Mouse (Mus musculus): ENCODE data around the gene Masp2. TPM values are rescaled to one million over a fixed set of nuclear protein-coding genes. Genes with fewer than 3 reads are reported as not detected.

The Masp2 gene
- 0.25 TPM in 1 of 2 replicates, not detected in the other for polyA plus RNA-seq (2015; fragmentation: Nextera tagmentation; extraction: Ambion mirVana)

DNA sequence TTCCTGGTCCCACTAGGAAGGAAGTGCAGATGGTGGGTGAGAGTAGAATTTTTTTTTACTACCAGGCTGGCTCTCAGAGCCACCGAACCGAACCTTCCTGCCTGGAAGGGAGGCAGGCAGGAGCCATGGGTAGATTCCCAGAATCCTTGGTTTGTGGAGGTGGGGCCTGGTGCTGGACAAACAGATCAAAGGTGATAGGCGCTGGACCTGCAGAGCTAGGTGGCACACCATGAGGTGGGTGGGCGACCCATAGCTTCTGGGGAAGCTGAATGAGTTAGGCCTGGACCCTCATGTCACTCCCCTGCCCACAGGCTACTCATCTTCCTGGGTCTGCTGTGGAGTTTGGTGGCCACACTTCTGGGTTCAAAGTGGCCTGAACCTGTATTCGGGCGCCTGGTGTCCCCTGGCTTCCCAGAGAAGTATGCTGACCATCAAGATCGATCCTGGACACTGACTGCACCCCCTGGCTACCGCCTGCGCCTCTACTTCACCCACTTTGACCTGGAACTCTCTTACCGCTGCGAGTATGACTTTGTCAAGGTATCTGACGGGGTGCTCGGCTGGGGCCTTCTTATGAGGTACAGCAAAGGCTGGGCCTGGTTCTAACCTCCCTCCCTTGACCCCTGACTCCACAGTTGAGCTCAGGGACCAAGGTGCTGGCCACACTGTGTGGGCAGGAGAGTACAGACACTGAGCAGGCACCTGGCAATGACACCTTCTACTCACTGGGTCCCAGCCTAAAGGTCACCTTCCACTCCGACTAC is at the start of gene Masp2:
Gene Masp2 (plus strand): TSS at position 198 of the 764 bp plus-strand sequence.

DNA sequence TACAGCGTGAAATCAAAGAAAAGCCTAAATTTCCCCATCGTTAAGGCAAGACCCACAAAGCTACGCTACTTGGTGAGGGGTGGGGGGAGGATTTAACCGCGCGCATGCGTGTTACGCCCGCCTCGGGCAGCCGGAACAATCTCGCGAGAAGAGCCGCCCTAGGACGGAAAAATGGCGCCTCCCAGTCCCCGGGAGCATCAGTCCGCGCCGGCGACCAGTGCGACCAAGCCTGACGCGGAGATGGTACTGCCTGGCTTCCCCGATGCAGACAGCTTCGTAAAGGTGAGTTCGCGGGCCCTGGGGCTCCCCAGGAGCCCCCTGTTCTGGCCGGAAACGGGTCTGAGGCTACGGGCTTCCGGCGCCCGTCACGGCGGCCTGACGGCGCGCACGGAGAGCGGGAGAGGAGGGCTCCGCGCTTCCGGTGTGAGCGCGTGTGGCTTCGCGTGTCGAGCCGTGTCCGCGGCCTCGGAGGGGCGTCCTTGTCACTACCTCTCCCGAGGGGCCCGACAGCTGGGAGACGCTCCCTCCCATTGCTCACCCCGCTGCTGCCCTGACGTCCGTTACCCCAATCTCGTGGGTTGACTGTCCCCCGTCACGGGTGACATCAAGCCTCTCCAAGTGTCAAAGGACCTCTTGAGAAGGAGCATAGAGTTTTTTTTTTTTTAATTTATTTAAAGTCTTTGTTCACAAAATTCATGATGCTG is 43.9 kb upstream of the Masp2 start, which contains the start of gene Exosc10:
Gene Exosc10 (plus strand): TSS at position 133 of the 704 bp plus-strand sequence.

DNA sequence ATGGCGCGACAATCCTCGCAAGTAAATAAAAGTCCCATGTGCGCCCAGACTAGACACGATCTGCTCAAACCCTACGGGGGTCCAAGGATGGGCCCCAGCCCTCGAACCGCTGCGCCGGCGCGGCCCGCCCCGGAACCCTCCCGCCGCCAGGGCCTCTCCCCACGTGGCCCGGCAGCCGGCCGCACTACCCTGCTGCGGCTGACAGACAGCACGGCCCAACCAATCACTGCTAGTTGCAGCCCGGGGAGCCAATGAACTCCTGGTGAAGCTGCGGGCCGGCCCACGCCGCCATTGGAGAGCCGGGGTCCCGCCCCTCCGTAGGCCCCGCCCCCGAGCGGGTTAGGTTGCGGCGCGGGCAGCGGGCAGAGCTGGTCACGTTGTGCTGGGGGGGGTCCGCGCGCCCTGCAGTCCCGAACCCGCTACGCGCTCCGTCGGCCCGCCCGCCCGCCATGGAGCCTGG is 11.2 kb upstream of the Masp2 start, which contains the start of gene Srm:
Gene Srm (plus strand): TSS at position 333 of the 460 bp plus-strand sequence.

DNA sequence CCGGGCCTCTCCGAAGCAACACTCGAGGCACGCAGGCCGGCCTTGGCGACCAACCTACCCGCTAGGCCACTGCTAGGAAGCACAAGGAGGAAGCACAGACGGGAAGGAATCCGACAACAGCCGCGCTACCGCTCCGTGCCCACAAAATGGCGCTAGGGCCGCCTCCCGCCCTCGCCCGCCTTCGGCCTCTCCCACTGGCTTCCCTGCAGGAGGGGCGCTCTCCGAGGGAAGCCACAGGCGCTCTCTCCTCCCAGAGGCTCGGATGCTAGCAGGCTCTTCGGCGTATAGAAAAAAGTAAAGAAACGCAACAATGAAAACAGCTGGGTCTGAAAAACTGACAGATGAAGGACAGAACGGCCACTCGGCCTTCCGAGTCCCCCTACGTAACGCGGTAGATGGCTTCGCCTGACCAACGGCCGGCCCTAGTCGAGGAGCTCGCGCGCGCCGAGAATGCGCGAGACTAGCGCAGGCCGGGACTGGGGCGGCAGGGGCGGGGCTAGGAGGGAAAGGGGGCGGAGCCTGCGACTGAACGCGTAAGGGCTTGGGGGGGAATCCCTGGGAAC is 24.4 kb downstream of the Masp2 start, which contains the start of gene Tardbp:
Gene Tardbp (minus strand): TSS at position 397 of the 563 bp plus-strand sequence.

DNA sequence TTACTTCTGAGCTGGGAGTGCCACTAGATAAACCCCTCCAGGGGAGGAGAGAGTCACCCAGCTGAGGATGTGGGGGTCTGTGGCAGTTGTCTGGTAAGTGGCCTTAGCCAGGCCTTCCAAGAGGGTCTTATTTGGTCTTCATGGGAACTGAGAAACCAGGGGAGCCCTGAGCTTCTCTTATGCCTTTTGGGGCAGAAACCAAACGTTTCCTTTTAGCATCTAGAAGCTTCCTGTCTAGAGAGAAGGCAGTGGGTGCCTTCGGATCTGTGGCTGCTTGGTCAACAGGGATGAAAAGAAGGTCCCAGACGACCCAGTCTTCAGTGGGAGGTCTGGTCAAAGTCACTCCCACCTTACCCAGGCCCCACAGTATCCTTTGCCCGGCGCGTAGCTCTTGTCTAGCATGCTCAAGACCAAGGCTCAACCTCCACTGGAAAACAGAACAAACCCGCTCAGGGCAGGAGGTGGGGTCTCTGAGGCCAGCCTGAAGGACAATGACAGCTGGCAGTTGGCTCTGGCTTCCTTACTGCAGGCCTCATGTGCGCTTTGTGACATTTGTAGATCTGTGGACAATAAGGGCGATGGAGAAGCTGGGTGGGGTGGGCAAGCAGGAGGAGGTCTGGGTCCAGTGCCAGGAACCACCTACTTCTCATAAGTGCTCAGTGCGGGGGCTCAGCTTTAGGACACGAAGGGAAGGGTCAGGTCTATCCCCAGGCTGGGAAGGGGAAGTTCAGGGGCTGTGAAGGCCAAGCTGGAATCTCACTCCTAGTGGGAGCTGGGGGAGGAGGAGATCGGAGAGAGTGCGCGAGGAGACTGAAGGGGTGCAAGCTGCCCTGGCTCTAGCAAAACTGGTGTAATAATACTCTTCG is 41.2 kb downstream of the Masp2 start, which contains the start of gene Gm572:
Gene Gm572 (plus strand): TSS at position 27 of the 866 bp plus-strand sequence.

Other genes with a start within 250 kb of the Masp2 start
- gene Ubiad1, start 157.8 kb upstream of the Masp2 start, polyA plus RNA-seq (2015; fragmentation: Nextera tagmentation; extraction: Ambion mirVana), result 12.6 and 13.5 TPM in 2 replicates
- gene Mtor, start 153.9 kb upstream of the Masp2 start, polyA plus RNA-seq (2015; fragmentation: Nextera tagmentation; extraction: Ambion mirVana), result 15.7 and 18.0 TPM in 2 replicates
- 5.8 and 12.7 TPM in 2 replicates for gene Angptl7, start 102.1 kb upstream of the Masp2 start, polyA plus RNA-seq (2015; fragmentation: Nextera tagmentation; extraction: Ambion mirVana)
- 38.4 and 40.7 TPM in 2 replicates for gene Exosc10, start 44.1 kb upstream of the Masp2 start, polyA plus RNA-seq (2015; fragmentation: Nextera tagmentation; extraction: Ambion mirVana)
- 123 and 130 TPM in 2 replicates for gene Srm, start 11.1 kb upstream of the Masp2 start, polyA plus RNA-seq (2015; fragmentation: Nextera tagmentation; extraction: Ambion mirVana)
- 133 and 170 TPM in 2 replicates for gene Tardbp, start 24.5 kb downstream of the Masp2 start, polyA plus RNA-seq (2015; fragmentation: Nextera tagmentation; extraction: Ambion mirVana)
- not detected in 2 replicates for gene Gm572, start 40.8 kb downstream of the Masp2 start, polyA plus RNA-seq (2015; fragmentation: Nextera tagmentation; extraction: Ambion mirVana)
- gene Casz1, start 201.9 kb downstream of the Masp2 start, polyA plus RNA-seq (2015; fragmentation: Nextera tagmentation; extraction: Ambion mirVana), result 10.6 and 12.3 TPM in 2 replicates